Mouse (Mus musculus): ENCODE data around the gene Msh3. TPM values are rescaled to one million over a fixed set of nuclear protein-coding genes. Genes with fewer than 3 reads are reported as not detected.
"Not testable (repeated sequence)": the region's sequence is repeated elsewhere in the genome, so short reads cannot be mapped to it uniquely, and the experiment has no call there.

Msh3 gene
- total RNA-seq, 2 experiments from 2014 or later, result 22.2 to 22.9 TPM

GRCm38 (mm10) chr13:92261329-92261728, 93.5 kb downstream of the Msh3 start:
- no peak for DNase-seq (ENCODE audit: low spot score in 2 of 2)

DNA sequence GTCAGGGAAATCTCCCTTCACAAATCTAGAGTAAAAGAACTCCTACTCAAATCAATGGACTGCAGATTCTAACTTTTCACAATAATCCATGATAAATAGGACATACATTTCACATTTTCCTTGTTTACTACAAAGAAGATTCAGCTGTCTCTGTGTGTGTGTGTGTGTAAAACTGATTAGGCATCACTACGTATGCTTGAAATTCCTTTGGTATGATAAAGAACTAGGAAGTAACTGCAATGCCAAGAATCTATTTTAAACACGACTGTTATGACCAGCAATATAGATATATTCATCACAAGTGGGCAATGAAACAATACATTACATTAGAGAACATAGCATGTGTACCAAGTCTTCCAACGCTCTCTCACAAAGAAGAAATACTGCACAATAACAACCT, 99.3 kb downstream of the Msh3 start:
- no peak for DNase-seq (ENCODE audit: low spot score in 2 of 2)

GRCm38 (mm10) chr13:92253850-92254249, 101.0 kb downstream of the Msh3 start:
- no peak for DNase-seq (ENCODE audit: low spot score in 2 of 2)

DNA sequence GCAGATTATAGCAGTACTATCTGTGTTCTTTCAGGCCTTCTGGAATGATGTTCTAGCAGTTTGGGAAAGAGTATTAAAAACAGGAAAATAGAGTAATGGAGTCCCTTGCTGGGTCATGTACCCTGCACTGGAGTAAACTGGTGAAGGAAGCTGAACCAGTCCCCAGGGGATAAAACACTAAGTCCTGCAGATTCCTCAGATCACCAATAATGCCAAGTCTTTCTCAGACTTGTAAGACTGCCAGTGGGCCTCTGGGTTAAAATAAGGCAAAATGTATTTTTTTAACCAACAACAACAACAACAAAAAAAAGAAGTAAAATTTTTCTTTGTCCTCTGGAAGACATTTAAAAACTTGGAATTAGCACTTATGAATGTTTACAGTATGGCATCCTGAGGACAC, 102.5 kb downstream of the Msh3 start:
- no peak for DNase-seq (ENCODE audit: low spot score in 2 of 2)

DNA sequence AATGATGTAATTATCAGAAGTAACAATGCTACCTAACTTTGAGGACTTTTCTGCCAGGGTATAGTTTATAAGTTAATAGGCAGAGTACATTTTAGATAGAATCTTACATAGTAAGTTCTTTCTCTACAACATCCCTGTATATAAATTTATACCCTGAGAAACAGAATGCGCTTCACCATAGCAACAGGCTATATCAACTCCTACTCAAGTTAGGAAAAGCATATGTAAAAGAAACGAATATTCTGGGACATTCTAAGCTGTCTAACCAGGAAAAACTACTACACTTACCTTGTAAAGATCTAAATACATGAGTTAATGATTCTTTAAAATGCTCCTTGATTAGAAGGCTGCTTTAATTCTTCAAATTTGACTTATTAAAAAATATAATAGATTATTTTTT, 107.2 kb downstream of the Msh3 start:
- no peak for DNase-seq (ENCODE audit: low spot score in 2 of 2)

DNA sequence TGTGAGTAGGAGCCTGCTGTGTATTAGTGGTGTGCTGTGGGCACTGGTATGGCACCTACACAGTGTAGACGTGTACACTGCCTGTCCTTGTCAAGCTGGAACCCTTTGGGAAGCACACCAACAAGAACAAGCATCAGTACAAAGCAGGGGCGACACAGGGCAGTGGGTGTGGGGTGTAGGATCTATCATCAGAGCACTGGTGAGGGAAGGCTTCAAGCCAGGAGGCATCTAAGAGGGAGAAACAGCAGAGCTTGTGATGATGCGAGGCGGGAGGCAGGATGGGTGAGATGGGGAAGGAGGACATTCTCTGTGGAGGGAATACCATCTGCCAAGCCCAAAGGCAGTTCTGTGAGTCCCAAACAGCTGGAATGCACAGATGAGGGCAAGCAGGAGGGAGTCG, 107.8 kb downstream of the Msh3 start:
- DNase-seq (ENCODE audit: low spot score in 2 of 2), result no peak

DNA sequence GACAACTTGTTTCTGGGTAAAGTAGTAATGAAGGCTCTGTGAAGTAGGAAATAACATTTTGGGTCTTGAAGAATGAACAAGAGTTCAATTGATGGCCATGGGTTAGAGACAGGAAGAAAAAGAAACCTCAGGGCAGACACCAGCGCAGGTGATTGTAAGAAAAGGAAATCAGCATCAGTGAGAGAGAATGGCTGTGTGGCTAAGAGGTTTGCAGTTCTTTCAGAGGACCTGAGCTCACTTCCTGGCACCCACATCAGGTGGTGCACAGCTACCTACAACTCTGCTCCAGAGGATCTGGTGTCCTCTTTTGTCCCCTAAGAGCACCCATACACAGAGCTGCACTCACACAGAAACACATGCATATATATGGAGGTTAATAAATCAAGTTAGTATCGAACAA, 110.1 kb downstream of the Msh3 start:
- no peak for DNase-seq (ENCODE audit: low spot score in 2 of 2)

DNA sequence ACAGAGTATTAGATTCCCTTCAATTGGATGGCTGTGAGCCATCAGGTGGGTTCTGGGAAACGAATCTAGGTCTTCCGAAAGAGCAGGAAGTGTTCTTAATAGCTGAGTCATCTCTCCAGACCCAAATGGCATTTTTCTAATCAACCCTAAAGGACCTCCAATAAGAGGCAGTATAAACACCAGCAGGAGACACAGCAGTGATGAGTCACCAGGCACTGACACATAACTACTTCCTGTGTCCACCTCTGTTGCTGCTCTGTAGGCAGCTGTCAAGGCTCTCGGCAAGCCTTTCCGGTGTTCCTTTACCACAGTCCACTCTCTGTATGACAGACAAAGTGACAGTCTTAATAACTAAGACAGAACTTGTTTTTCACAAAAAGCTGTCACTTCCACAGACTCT, 113.4 kb downstream of the Msh3 start:
- no peak for DNase-seq (ENCODE audit: low spot score in 2 of 2)

GRCm38 (mm10) chr13:92237887-92238286, 116.9 kb downstream of the Msh3 start:
- peak in 1 of 2 experiments; percentile 28 for DNase-seq (ENCODE audit: low spot score in 2 of 2)

DNA sequence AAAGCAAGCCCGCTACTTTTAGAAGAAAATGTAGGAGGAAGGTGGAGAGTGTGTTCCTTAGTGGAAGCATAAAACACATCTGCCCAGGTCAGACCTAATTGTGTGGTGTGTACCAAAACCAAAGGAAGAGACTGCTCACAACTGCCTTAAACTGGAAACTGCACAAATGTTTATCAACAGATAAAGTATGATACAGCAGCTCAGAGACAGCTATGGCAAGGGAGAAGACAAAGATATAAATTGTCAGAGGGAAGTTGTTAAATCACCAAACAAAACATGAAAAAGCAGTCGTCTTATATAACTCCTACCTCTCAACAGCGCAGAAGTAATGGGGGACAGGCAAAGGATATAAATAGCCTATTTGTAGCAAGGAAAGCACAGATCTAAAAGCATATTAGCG, 117.8 kb downstream of the Msh3 start:
- no peak for DNase-seq (ENCODE audit: low spot score in 2 of 2)

GRCm38 (mm10) chr13:92232076-92232938, 122.5 kb downstream of the Msh3 start:
- DNase-seq (ENCODE audit: low spot score in 2 of 2), result no peak

GRCm38 (mm10) chr13:92228037-92228436, 126.8 kb downstream of the Msh3 start:
- DNase-seq (ENCODE audit: low spot score in 2 of 2), result no peak

- no peak for DNase-seq (ENCODE audit: low spot score in 2 of 2)
These were observed 131.2 kb downstream of the Msh3 start for GRCm38 (mm10) chr13:92223567-92223966.

GRCm38 (mm10) chr13:92222763-92223162, 132.0 kb downstream of the Msh3 start:
- DNase-seq (ENCODE audit: low spot score in 2 of 2), result no peak

DNA sequence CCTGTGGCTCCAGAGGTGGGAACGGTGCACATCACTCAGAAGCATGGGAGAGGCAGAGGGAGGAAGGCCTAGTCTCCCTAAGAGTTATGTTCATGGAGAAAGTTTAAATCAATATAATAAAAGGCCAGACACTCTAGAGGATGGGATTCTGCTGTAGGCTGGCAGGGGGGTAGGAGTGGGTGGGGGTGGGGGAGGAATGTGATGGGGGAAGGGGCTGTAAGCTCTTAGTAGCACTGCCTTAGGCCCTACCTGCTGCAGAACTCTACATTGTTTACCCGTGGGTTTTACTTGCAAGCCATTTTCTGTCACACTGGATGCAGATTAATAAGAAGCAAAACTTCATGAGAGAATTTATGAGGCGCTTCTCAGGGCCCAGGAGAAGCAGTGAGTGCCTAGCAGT, 135.0 kb downstream of the Msh3 start:
- DNase-seq (ENCODE audit: low spot score in 2 of 2), result no peak

DNA sequence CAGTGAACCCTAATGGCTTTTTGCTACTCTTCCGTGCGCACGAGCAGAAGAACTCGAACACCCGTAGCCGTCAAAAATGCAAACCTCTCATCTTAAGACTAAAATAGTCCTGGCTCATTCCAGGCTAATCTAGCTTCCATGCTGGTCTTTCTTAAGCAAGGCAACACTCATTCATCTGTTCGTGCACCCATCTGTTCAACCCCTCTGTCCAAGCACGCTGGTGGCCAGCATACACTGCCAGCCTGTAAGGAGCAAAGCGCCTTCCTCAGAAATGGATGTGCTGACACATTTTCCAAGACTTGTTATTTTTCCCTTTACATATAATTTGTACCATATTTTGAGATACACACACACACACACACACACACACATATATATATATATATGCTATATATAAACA, 137.6 kb downstream of the Msh3 start:
- DNase-seq (ENCODE audit: low spot score in 2 of 2), result no peak

- DNase-seq (ENCODE audit: low spot score in 2 of 2), result no peak
These were observed 157.9 kb downstream of the Msh3 start for GRCm38 (mm10) chr13:92196860-92197259.

DNA sequence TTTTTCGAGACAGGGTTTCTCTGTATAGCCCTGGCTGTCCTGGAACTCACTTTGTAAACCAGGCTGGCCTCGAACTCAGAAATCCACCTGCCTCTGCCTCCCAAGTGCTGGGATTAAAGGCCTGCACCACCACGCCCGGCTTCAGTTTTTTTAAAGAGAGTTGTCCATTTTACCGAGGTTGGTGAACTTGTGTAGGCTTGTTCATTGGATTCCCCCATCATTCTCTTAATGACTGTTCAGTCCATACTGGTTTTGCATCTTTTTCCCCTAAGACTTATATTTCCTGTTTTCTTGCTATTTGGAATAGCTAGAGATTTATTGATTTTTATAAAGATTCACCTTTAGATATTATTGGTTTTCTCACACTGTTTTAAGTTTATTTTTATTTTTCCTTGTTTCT, 161.0 kb downstream of the Msh3 start:
- not testable (repeated sequence) for DNase-seq (ENCODE audit: low spot score in 2 of 2)

- not testable (repeated sequence) for DNase-seq (ENCODE audit: low spot score in 2 of 2)
These were observed 182.1 kb downstream of the Msh3 start for GRCm38 (mm10) chr13:92172686-92173085.

Measured in layer of hippocampus, adult 18-20 months (tissue).